ENCODE assay signal across 8 mouse cellular contexts in genomic region chr3:26332400-26333238, GRCm38 (mm10). TPM values are rescaled to one million over a fixed set of nuclear protein-coding genes. Genes with fewer than 3 reads are reported as not detected.
DNase-seq lines count a peak whose midpoint lies in the region; ATAC-seq lines count a peak whose summit lies in the region.

Nlgn1 (minus strand) TSS chr3:26332460.

- 1% methylated on average over 14 of the region's 14 CpGs for WGBS in forebrain, embryonic 11.5 days
- WGBS in neural tube, embryonic 12.5 days, result 3% methylated on average over 14 of the region's 14 CpGs

- H3K4me3 ChIP-seq in forebrain, embryonic 11.5 days (ENCODE audit: low read depth, low read length), result peak within 1 kb of the TSS; percentile 65
- peak within 1 kb of the TSS; percentile 60 for H3K4me3 ChIP-seq in neural tube, embryonic 12.5 days

- H3K4me2 ChIP-seq in forebrain, embryonic 11.5 days (ENCODE audit: low read depth, low read length, severe bottlenecking), result peak within 1 kb of the TSS; percentile 95
- peak within 1 kb of the TSS; percentile 91 for H3K4me2 ChIP-seq in neural tube, embryonic 12.5 days (replicated peaks)

- no peaks in the 10 kb centered on the region for H3K36me3 ChIP-seq in forebrain, embryonic 11.5 days (ENCODE audit: control insufficient read depth, insufficient read depth, low read length)
- no peaks in the 10 kb centered on the region for H3K36me3 ChIP-seq in neural tube, embryonic 12.5 days

- peak within 1 kb of the TSS; percentile 75 for H3K9ac ChIP-seq in forebrain, embryonic 11.5 days (ENCODE audit: low read length)
- H3K9ac ChIP-seq in neural tube, embryonic 12.5 days, result peak within 1 kb of the TSS; percentile 73

- DNase-seq in layer of hippocampus, adult 18-20 months (ENCODE audit: low spot score in 2 of 2), result peak in 1 of 2 experiments; percentile 20
- no peak for DNase-seq in layer of hippocampus, adult 11-12 months (ENCODE audit: low spot score)
- DNase-seq in forebrain, embryonic 11.5 days (ENCODE audit: low spot score), result no peak
- DNase-seq in left cerebral cortex, adult 8-10 months (ENCODE audit: low spot score in 2 of 2), result peak in 1 of 2 experiments; percentile 19
- DNase-seq in thymus, postnatal 14 days, result no peak
- no peak for DNase-seq in adipocyte (ENCODE audit: low spot score)

- no peaks in the 10 kb centered on the region for H3K9me3 ChIP-seq in forebrain, embryonic 11.5 days (ENCODE audit: control insufficient read depth, low read length)
- no peaks in the 10 kb centered on the region for H3K9me3 ChIP-seq in neural tube, embryonic 12.5 days

- H3K4me1 ChIP-seq in forebrain, embryonic 11.5 days (replicated peaks; ENCODE audit: control insufficient read depth, insufficient read depth, low read length), result peaks cover 6% of the 10 kb centered on the region; the same call in 1 of the 2 replicates
- H3K4me1 ChIP-seq in neural tube, embryonic 12.5 days, result 0 out of 2 replicates have a peak, but pooled peaks cover 8% of the 10 kb centered on the region

- peaks cover 7% of the 10 kb centered on the region; the same call in 1 of the 2 replicates for H3K27me3 ChIP-seq in forebrain, embryonic 11.5 days (ENCODE audit: control insufficient read depth, insufficient read depth, low read length)
- H3K27me3 ChIP-seq in neural tube, embryonic 12.5 days (replicated peaks), result 0 out of 2 replicates have a peak, but pooled peaks cover 9% of the 10 kb centered on the region

- H3K27ac ChIP-seq in forebrain, embryonic 11.5 days (ENCODE audit: low read depth, low read length), result no peak within 1 kb of the TSS
- peak within 1 kb of the TSS; percentile 50; the same call in 1 of the 2 replicates for H3K27ac ChIP-seq in neural tube, embryonic 12.5 days

- peak; percentile 16; the same call in 1 of the 2 replicates for ATAC-seq in forebrain, embryonic 11.5 days (replicated peaks; ENCODE audit: low FRiP score)
- no peak for ATAC-seq in neural tube, embryonic 12.5 days (ENCODE audit: low FRiP score, low read depth)
- ATAC-seq in megakaryocyte, adult 5-6 weeks (ENCODE audit: poor library complexity, severe bottlenecking), result no peak

RNA-seq across cellular contexts. Expression of gene Nlgn1, which starts in this region (rescaled TPM):
- 10 to 100 TPM; 95.9 to 97.7 TPM for total RNA-seq in layer of hippocampus, adult 18-20 months (2021)
- 4.0 and 5.1 TPM in 2 replicates for polyA plus RNA-seq in forebrain, embryonic 11.5 days (2014; fragmentation: Nextera tagmentation; extraction: Ambion mirVana)
- 100 to 1,000 TPM in 3 of 4 experiments, 10 to 100 TPM in 1; 98.5 to 112 (median 106) TPM for total RNA-seq in left cerebral cortex, adult 8-10 months (2022)
- 8.5 TPM in 2 replicates for polyA plus RNA-seq in neural tube, embryonic 12.5 days (2016; fragmentation: Nextera tagmentation; extraction: Ambion mirVana)
- not detected in 2 replicates for total RNA-seq in megakaryocyte, adult 5-6 weeks (2015)
- total RNA-seq in megakaryocyte, adult 5-6 weeks (2017), result not detected in 2 replicates

Comparison
In these comparisons a context has a peak if more than half of its experiments do, and no peak if none do; other contexts are left out.
1. RNA of gene Nlgn1 (total RNA-seq): 98.5 to 112 TPM in left cerebral cortex, adult 8-10 months and 95.9 to 97.7 TPM in layer of hippocampus, adult 18-20 months; not detected in megakaryocyte, adult 5-6 weeks; every median in the first group is over 10 times any median in the second.